Mouse (Mus musculus): Measurements from ENCODE around the gene Ss18l1. TPM values are rescaled to one million over a fixed set of nuclear protein-coding genes. Genes with fewer than 3 reads are reported as not detected.
A peak's percentile ranks its signal among the peaks of the same experiment; 100 is the strongest.

Gene Ss18l1
- polyA plus RNA-seq, 1 experiment from 2014 or later = 70.1 TPM

DNA sequence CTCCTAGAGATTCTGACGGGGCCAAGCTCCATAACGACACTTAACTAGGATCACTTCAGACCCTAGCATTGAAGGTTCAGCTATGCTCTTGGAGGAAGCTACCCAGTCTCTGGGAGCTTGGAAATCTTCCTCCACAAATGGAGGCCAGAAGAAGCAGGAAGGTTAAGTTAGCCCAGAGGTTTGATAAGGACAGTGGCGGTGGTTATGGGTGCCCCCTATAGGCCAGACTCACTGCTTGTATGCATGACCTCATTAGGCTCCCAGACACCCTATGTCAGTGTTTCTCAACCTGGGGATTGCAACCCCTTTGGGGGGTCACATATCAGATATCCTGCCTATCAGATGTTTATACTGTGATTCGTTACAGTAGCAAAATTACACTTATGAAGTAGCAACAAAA is 64.8 kb downstream of the Ss18l1 start:
- WGBS = 66% methylated on average over 4 of the region's 4 CpGs
- Histone ChIP-seq H3K4me2 (ENCODE audit: low read length) (no peak overlapping the region), H3K36me3 (ENCODE audit: control insufficient read depth, insufficient read depth) (no peaks in the 10 kb centered on the region), H3K27ac (ENCODE audit: low read length) (no peak overlapping the region), H3K27me3 (replicated peaks; ENCODE audit: control insufficient read depth, insufficient read depth, low read length) (peaks cover 32% of the 10 kb centered on the region), H3K4me3 (replicated peaks; ENCODE audit: low read length) (no peak overlapping the region), H3K4me1 (replicated peaks; ENCODE audit: control insufficient read depth, insufficient read depth, low read length) (peaks cover 25% of the 10 kb centered on the region), H3K9me3 (ENCODE audit: control insufficient read depth, low read length) (no peaks in the 10 kb centered on the region), H3K9ac (replicated peaks; ENCODE audit: low read depth, low read length) (no peak overlapping the region)
- ATAC-seq = no peak

DNA sequence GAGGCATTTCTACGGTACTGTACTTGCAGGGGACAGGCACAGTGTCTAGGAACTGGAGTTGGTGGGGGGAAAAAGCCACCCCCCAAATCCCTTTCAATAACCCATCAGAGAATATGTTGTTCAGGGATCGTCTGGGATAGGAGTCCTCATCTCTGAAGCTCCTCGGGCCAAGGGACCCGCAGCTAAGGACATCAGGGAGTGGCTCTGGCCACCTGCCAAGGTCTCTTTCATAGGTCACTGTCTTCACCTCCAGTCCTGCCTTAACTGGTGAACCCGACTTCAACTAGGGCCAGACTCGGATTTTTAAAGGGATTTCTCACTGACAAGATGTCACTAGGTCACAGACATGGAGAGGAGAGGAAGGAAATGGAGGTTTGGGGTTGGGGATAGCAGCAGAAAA is 66.0 kb downstream of the Ss18l1 start:
- H3K9me3 ChIP-seq (ENCODE audit: control insufficient read depth, low read length) = no peaks in the 10 kb centered on the region
- ATAC-seq = no peak
- H3K9ac ChIP-seq (replicated peaks; ENCODE audit: low read depth, low read length) = no peak overlapping the region
- no peaks in the 10 kb centered on the region for H3K36me3 ChIP-seq (ENCODE audit: control insufficient read depth, insufficient read depth)
- no peak overlapping the region for H3K4me2 ChIP-seq (ENCODE audit: low read length)
- peaks cover 18% of the 10 kb centered on the region for H3K4me1 ChIP-seq (replicated peaks; ENCODE audit: control insufficient read depth, insufficient read depth, low read length)
- no peak overlapping the region for H3K27ac ChIP-seq (ENCODE audit: low read length)
- H3K27me3 ChIP-seq (replicated peaks; ENCODE audit: control insufficient read depth, insufficient read depth, low read length) = peaks cover 20% of the 10 kb centered on the region
- H3K4me3 ChIP-seq (replicated peaks; ENCODE audit: low read length) = no peak overlapping the region
- WGBS = 64% methylated on average over 6 of the region's 6 CpGs

DNA sequence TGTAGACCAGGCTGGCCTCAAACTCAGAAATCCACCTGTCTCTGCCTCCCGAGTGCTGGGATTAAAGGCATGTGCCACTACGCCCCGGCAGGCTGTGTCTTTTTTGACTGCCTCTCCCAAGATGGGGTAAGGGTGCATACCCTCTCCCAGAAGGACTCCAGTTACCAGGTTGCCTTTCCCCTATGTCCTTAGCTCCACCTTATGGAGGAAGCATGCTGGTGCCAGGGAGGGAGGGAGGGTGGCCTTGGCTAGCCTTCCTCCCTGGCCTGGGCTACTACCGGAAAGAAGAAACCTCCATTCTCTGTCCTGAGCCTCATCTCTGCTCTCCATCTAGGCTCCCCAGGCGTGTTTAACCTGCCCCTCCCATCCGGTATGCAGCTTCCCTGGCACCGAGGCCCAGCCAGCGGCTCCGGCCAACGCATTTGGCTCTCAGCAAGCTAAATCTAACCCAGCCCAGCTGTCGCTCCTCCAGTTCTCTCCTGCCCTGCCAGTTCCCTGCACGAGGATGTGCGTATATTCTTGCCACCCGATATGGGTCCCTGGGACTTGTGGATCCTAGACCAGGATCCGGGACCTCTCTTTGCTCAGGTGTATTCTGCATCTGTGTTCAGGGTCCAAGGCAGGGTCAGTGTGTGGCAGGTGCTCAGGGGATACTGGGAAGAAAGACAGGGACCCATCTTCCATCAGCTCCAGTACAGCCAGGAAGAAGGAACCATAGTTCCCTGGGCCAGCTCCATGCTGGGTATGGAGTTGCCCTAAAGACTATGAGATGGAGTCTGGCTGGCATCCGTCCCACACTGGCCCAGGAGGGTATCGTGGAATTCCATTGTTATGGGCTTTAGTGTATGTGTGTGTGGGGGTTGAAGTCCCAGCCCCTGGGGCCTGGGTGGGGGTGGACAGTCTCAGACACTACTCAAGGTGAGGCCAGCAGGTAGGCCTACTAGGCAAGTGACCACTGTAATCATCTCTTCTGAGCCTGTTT is 71.9 kb downstream of the Ss18l1 start:
- peak overlapping the region; percentile 16 for H3K27ac ChIP-seq (ENCODE audit: low read length)
- H3K4me2 ChIP-seq (ENCODE audit: low read length) = no peak overlapping the region
- WGBS = 36% methylated on average over 17 of the region's 17 CpGs
- no peak for ATAC-seq
- H3K4me1 ChIP-seq (replicated peaks; ENCODE audit: control insufficient read depth, insufficient read depth, low read length) = peaks cover 42% of the 10 kb centered on the region
- H3K27me3 ChIP-seq (replicated peaks; ENCODE audit: control insufficient read depth, insufficient read depth, low read length) = no peaks in the 10 kb centered on the region
- H3K9ac ChIP-seq (replicated peaks; ENCODE audit: low read depth, low read length) = no peak overlapping the region
- no peaks in the 10 kb centered on the region for H3K9me3 ChIP-seq (ENCODE audit: control insufficient read depth, low read length)
- no peak overlapping the region for H3K4me3 ChIP-seq (replicated peaks; ENCODE audit: low read length)
- H3K36me3 ChIP-seq (ENCODE audit: control insufficient read depth, insufficient read depth) = no peaks in the 10 kb centered on the region

DNA sequence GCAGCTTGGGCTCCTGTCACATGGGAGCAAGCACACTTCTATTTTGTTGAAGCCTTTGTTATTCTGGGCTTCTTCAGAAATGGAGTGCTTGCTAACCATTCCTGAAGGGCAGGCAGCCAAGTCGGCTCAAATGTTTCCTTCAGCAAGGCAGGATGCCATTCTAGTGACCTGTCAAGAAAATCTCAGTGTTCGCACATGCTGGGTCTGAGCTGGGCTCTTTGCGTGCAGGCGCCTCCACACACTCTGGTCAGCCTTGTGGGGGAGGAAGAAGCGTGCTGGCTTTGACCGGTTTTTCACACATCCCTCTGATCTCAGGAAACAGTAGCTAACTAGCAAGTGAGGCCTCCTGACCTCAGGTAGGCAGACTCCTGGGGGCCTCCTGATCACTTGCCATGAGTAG is 73.0 kb downstream of the Ss18l1 start:
- H3K9ac ChIP-seq (replicated peaks; ENCODE audit: low read depth, low read length) = no peak overlapping the region
- no peaks in the 10 kb centered on the region for H3K36me3 ChIP-seq (ENCODE audit: control insufficient read depth, insufficient read depth)
- 16% methylated on average over 6 of the region's 6 CpGs for WGBS
- peak overlapping the region; percentile 34 for H3K27ac ChIP-seq (ENCODE audit: low read length)
- no peak overlapping the region for H3K4me2 ChIP-seq (ENCODE audit: low read length)
- H3K27me3 ChIP-seq (replicated peaks; ENCODE audit: control insufficient read depth, insufficient read depth, low read length) = no peaks in the 10 kb centered on the region
- H3K4me3 ChIP-seq (replicated peaks; ENCODE audit: low read length) = no peak overlapping the region
- H3K4me1 ChIP-seq (replicated peaks; ENCODE audit: control insufficient read depth, insufficient read depth, low read length) = peaks cover 48% of the 10 kb centered on the region
- H3K9me3 ChIP-seq (ENCODE audit: control insufficient read depth, low read length) = no peaks in the 10 kb centered on the region
- ATAC-seq = no peak

DNA sequence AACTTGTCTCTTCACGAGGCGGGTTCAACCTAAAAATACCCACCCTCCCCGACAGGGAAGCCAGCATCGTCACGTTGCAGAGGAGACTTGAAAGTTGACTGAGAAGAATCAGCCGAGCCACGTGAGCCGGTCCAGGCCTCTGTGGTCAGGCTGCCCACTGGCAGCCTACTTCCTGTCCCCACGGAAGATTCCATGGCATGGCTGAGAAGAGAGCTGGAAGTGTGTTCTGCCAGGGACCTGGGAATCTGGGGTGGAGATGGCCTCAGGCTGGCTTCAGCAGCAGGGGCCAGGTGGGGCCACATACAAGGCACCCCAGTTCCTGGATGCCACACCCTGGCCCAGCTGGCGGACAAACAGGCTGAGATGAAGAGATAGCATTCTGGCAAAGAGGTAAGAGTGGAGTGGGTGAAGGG is 73.8 kb downstream of the Ss18l1 start:
- Histone ChIP-seq H3K9ac (replicated peaks; ENCODE audit: low read depth, low read length) (no peak overlapping the region), H3K36me3 (ENCODE audit: control insufficient read depth, insufficient read depth) (no peaks in the 10 kb centered on the region), H3K27ac (ENCODE audit: low read length) (no peak overlapping the region), H3K4me3 (replicated peaks; ENCODE audit: low read length) (no peak overlapping the region), H3K27me3 (replicated peaks; ENCODE audit: control insufficient read depth, insufficient read depth, low read length) (no peaks in the 10 kb centered on the region), H3K4me2 (ENCODE audit: low read length) (no peak overlapping the region), H3K9me3 (ENCODE audit: control insufficient read depth, low read length) (no peaks in the 10 kb centered on the region), H3K4me1 (replicated peaks; ENCODE audit: control insufficient read depth, insufficient read depth, low read length) (peaks cover 49% of the 10 kb centered on the region)
- WGBS = 65% methylated on average over 10 of the region's 10 CpGs
- no peak for ATAC-seq

DNA sequence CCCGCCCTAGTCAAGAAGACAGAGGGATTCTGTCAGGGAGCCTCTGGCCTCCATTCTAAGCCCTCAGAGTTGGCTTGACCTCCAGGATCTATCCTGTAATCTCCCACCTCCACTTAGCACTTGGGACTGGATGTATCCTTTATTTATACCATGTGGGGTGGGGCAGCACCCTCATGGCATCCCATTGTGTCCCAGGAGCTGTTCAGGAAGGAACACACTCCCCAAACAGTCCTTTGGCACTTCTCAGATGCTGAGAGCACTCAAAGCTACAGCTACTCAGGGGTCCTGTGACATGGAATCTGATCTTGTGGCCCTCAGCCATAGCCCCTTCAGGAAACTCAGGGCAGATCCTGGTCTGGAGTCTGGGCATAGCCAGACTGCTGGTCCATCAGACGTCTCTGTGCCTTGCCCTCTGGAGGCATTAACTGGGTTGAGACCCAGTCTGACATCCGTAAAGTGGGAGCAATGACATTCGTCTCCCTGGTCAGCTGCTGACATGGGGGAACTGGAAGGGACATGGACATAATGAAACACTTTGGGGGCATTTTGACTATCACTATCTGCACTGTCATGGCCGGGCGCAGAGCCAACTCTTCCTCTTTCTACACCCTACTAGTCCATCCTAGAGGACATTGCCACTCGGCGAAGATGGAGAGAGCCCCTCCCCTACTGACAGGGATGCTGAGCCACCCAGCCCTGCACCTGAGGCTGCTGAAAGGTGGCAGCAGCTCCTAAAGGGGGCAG is 74.6 kb downstream of the Ss18l1 start:
- Histone ChIP-seq H3K4me2 (ENCODE audit: low read length) (no peak overlapping the region), H3K9ac (replicated peaks; ENCODE audit: low read depth, low read length) (no peak overlapping the region), H3K27me3 (replicated peaks; ENCODE audit: control insufficient read depth, insufficient read depth, low read length) (no peaks in the 10 kb centered on the region), H3K4me1 (replicated peaks; ENCODE audit: control insufficient read depth, insufficient read depth, low read length) (peaks cover 49% of the 10 kb centered on the region), H3K4me3 (replicated peaks; ENCODE audit: low read length) (no peak overlapping the region), H3K27ac (ENCODE audit: low read length) (peak overlapping the region; percentile 76), H3K36me3 (ENCODE audit: control insufficient read depth, insufficient read depth) (no peaks in the 10 kb centered on the region), H3K9me3 (ENCODE audit: control insufficient read depth, low read length) (no peaks in the 10 kb centered on the region)
- 74% methylated on average over 8 of the region's 8 CpGs for WGBS
- ATAC-seq = no peak

DNA sequence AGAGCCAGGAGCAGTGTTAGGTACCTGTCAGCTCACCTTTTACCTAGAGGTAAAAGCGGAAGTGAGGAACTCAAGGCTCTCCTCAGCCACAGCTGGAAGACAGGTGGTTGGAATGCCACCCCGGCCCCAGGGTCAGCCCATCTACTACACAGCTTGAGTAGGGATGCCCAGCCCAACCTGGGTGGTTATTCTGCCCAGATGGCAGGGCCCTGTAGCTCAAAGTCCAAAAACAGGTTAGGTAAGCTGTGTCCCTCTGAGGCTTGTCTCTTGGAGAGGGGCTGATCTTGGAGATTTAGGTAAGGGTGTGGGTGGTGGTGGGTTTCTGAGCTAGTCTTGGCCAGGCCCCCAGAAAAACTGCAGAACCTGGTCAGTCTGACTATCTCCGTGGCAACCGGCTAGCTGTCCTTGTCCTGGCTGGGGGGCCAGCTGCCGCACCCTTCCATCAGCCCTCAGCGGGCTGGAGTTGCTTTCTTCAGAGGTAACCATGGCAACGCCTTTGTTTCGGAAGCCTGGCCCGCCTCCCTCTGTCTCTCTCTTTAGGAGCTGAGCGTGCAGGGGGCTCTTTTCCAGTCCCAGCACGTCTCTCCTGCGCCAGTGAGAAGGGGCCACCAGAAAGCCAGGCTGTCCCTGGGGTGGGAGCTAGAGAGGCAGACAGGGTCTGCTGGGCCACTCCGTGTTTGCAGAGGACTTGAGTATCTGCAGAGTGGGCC is 75.3 kb downstream of the Ss18l1 start:
- H3K36me3 ChIP-seq (ENCODE audit: control insufficient read depth, insufficient read depth) = no peaks in the 10 kb centered on the region
- peak; percentile 29 for ATAC-seq
- peak overlapping the region; percentile 60 for H3K4me2 ChIP-seq (ENCODE audit: low read length)
- H3K9me3 ChIP-seq (ENCODE audit: control insufficient read depth, low read length) = no peaks in the 10 kb centered on the region
- H3K9ac ChIP-seq (replicated peaks; ENCODE audit: low read depth, low read length) = peak overlapping the region; percentile 30; the same call in 1 of the 2 replicates
- 7% methylated on average over 13 of the region's 13 CpGs for WGBS
- peak overlapping the region; percentile 9; the same call in 1 of the 2 replicates for H3K4me3 ChIP-seq (replicated peaks; ENCODE audit: low read length)
- H3K27ac ChIP-seq (ENCODE audit: low read length) = peak overlapping the region; percentile 76
- no peaks in the 10 kb centered on the region for H3K27me3 ChIP-seq (replicated peaks; ENCODE audit: control insufficient read depth, insufficient read depth, low read length)
- peaks cover 49% of the 10 kb centered on the region for H3K4me1 ChIP-seq (replicated peaks; ENCODE audit: control insufficient read depth, insufficient read depth, low read length)

DNA sequence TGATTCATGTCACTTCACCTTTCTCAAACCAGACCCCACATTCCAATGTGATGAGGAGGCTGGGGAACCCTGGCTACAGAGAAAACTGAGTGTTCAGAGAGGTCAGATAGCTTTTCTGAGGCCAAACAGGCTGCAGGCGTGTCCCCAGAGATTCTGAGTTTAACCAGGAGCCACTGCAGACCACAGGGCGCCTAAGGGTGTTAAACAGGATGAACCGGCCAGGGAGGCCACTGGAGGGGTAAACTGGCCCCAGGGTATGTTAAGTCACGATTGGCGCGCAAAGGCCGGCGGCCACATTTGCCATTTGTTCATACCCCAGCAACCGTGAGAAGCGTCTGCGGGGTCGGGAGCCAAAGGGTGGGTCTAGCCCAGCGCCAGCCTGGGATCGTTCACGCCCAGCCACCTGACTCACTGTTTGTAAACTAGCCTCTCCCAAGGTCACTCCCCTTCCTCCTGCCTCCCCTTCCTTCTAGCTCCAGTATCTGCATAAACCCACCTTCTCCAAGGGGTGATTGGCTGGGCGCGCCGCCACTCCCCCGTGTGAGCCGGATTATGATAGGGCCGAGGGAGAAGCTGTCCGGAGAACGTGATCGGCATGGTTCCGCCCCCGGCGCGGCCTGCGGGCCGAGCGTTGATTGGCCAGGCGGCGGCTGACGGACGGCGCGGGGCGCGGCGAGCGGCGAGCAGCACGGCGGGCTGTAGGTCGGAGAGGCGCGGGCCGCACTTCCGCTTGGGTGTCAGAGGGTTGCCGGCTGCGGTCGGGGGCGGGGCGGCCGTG is 76.5 kb downstream of the Ss18l1 start, which contains the start of gene Osbpl2:
TSS of gene Osbpl2 (plus strand) at position 646 of the 778 bp plus-strand sequence.
- H3K4me3 ChIP-seq (replicated peaks; ENCODE audit: low read length) = peak within 1 kb of the TSS; percentile 90
- peak within 1 kb of the TSS; percentile 85 for H3K9ac ChIP-seq (replicated peaks; ENCODE audit: low read depth, low read length)
- no peaks in the 10 kb centered on the region for H3K27me3 ChIP-seq (replicated peaks; ENCODE audit: control insufficient read depth, insufficient read depth, low read length)
- H3K4me1 ChIP-seq (replicated peaks; ENCODE audit: control insufficient read depth, insufficient read depth, low read length) = peaks cover 48% of the 10 kb centered on the region
- WGBS = 0% methylated on average over 54 of the region's 55 CpGs
- H3K9me3 ChIP-seq (ENCODE audit: control insufficient read depth, low read length) = no peaks in the 10 kb centered on the region
- peak within 1 kb of the TSS; percentile 76 for H3K27ac ChIP-seq (ENCODE audit: low read length)
- H3K4me2 ChIP-seq (ENCODE audit: low read length) = peak within 1 kb of the TSS; percentile 94
- peak; percentile 97 for ATAC-seq
- H3K36me3 ChIP-seq (ENCODE audit: control insufficient read depth, insufficient read depth) = 0 out of 2 replicates have a peak, but pooled peaks cover 5% of the 10 kb centered on the region

Measured in forebrain, embryonic 16.5 days (tissue).